Mouse (Mus musculus) retina, embryonic 14.5 days (tissue): ENCODE results near the gene Elavl2.
"Not testable (repeated sequence)": the region's sequence is repeated elsewhere in the genome, so short reads cannot be mapped to it uniquely, and the experiment has no call there.

ENCODE experiments used
- DNase-seq: peaks from one replicate; pipeline ENCODE4 v3.0.0-alpha.2; 2015; ENCODE audit warnings: low spot score

The Elavl2 gene

GRCm38 (mm10) chr4:91334177-91334576 is 66.4 kb downstream of the Elavl2 start:
- no peak for DNase-seq

GRCm38 (mm10) chr4:91310801-91311200 is 89.8 kb downstream of the Elavl2 start:
- DNase-seq = no peak

GRCm38 (mm10) chr4:91297706-91298105 is 102.9 kb downstream of the Elavl2 start:
- DNase-seq = no peak

- DNase-seq = no peak
These were observed 105.3 kb downstream of the Elavl2 start for GRCm38 (mm10) chr4:91295317-91295716.

GRCm38 (mm10) chr4:91291526-91291925 is 109.1 kb downstream of the Elavl2 start:
- no peak for DNase-seq

GRCm38 (mm10) chr4:91290373-91290772 is 110.2 kb downstream of the Elavl2 start:
- peak; percentile 17 for DNase-seq

GRCm38 (mm10) chr4:91289151-91289550 is 111.4 kb downstream of the Elavl2 start:
- no peak for DNase-seq

GRCm38 (mm10) chr4:91268390-91268789 is 132.2 kb downstream of the Elavl2 start:
- DNase-seq = no peak

- no peak for DNase-seq
These were observed 136.7 kb downstream of the Elavl2 start for GRCm38 (mm10) chr4:91263733-91264440.

- no peak for DNase-seq
These were observed 137.7 kb downstream of the Elavl2 start for GRCm38 (mm10) chr4:91262839-91263238.

- no peak for DNase-seq
These were observed 140.0 kb downstream of the Elavl2 start for GRCm38 (mm10) chr4:91260622-91261021.

- no peak for DNase-seq
These were observed 151.9 kb downstream of the Elavl2 start for GRCm38 (mm10) chr4:91248650-91249049.

- not testable (repeated sequence) for DNase-seq
These were observed 155.4 kb downstream of the Elavl2 start for GRCm38 (mm10) chr4:91245136-91245535.

GRCm38 (mm10) chr4:91244554-91244953 is 156.0 kb downstream of the Elavl2 start:
- DNase-seq = no peak

- DNase-seq = no peak
These were observed 156.7 kb downstream of the Elavl2 start for GRCm38 (mm10) chr4:91243896-91244295.

- no peak for DNase-seq
These were observed 161.7 kb downstream of the Elavl2 start for GRCm38 (mm10) chr4:91238739-91239485.

- peak; percentile 49 for DNase-seq
These were observed 163.6 kb downstream of the Elavl2 start for GRCm38 (mm10) chr4:91236976-91237375.

- no peak for DNase-seq
These were observed 165.6 kb downstream of the Elavl2 start for GRCm38 (mm10) chr4:91234941-91235340.

GRCm38 (mm10) chr4:91233599-91233998 is 167.0 kb downstream of the Elavl2 start:
- DNase-seq = no peak

- DNase-seq = peak; percentile 14
These were observed 170.1 kb downstream of the Elavl2 start for GRCm38 (mm10) chr4:91230439-91230863.

GRCm38 (mm10) chr4:91228341-91228740 is 172.2 kb downstream of the Elavl2 start:
- DNase-seq = no peak

- DNase-seq = no peak
These were observed 176.8 kb downstream of the Elavl2 start for GRCm38 (mm10) chr4:91223811-91224210.

GRCm38 (mm10) chr4:91219322-91219721 is 181.3 kb downstream of the Elavl2 start:
- no peak for DNase-seq
